Mouse (Mus musculus): ENCODE results near the gene Zfp560.

GRCm38 (mm10) chr9:20384532-20385342, at the start of gene Zfp560:
- peak; percentile 35 for TF ChIP-seq CTCF (conservative IDR thresholded peaks at IDR 0.05; ENCODE audit: low read length)
- no peak for TF ChIP-seq POU5F1 (IDR thresholded peaks at IDR 0.05; ENCODE audit: borderline replicate concordance, low read length)
